Mouse (Mus musculus): ENCODE data around the gene Gdpd5.

DNA sequence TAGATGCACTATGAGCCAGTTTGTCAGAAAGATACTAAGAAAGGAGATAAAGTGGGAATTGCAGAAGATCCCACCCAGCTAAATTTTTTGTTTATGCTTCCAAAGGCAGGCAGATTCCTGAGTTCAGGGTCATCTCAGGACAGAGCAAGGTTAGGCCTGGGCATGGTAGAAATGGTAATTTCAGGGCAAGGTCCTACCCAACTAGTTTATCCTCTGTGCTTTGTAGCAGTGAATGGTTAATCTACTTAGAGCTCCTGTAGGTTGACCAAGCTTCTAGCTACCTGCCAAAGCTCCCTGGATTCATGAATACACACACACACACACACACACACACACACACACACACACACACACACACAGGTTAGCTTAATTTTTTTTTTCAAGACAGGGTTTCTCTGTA, 123.3 kb downstream of the Gdpd5 start:
- TF ChIP-seq CTCF (IDR thresholded peaks at IDR 0.05; ENCODE audit: low read depth, low read length) (no peak), GATA1 (IDR thresholded peaks at IDR 0.05; ENCODE audit: borderline replicate concordance, low read length) (no peak), POLR2AphosphoS5 (IDR thresholded peaks at IDR 0.05; ENCODE audit: insufficient replicate concordance, low read depth, low read length) (no peak)
